Mouse (Mus musculus) liver, adult 2 months (tissue): ENCODE measurements around the gene Lrrc59. TPM values are rescaled to one million over a fixed set of nuclear protein-coding genes. Genes with fewer than 3 reads are reported as not detected.

Experiments
- DNase-seq: peaks from one replicate; pipeline ENCODE4 v3.0.0-alpha.2; 2011; ENCODE audit warnings: low read depth, low spot score; ENCODE audit errors: extremely low read depth
- H3K27ac ChIP-seq: fragments of 200-500 bp; replicated peaks from 2 replicates; pipeline ENCODE4 v1.5.1; 2012; ENCODE audit warnings: low read depth, mild to moderate bottlenecking, control low read depth, inconsistent platforms, low read length; ENCODE audit not compliant: insufficient read depth
- H3K27me3 ChIP-seq: fragments of 200-500 bp; 2 replicates; pipeline ENCODE4 v1.6.1; 2012; ENCODE audit warnings: mild to moderate bottlenecking, moderate library complexity, low read length, inconsistent platforms; ENCODE audit not compliant: control insufficient read depth, insufficient read depth
- H3K36me3 ChIP-seq: fragments of 200-500 bp; 2 replicates; pipeline ENCODE4 v1.6.1; 2012; ENCODE audit warnings: low read length, inconsistent platforms; ENCODE audit not compliant: control insufficient read depth, insufficient read depth
- H3K4me1 ChIP-seq: fragments of 200-500 bp; 2 replicates; pipeline ENCODE4 v1.6.1; 2011; ENCODE audit warnings: low read length; ENCODE audit not compliant: control insufficient read depth, insufficient read depth
- H3K4me3 ChIP-seq: fragments of 200-500 bp; 2 replicates; pipeline ENCODE4 v1.5.1; 2011; ENCODE audit warnings: low read depth, mild to moderate bottlenecking, control low read depth, low read length, moderate library complexity; ENCODE audit not compliant: insufficient read depth
- H3K79me2 ChIP-seq: fragments of 200-500 bp; 2 replicates; pipeline ENCODE4 v1.6.1; 2012; ENCODE audit warnings: inconsistent platforms, mild to moderate bottlenecking, low read length, moderate library complexity; ENCODE audit not compliant: control insufficient read depth, insufficient read depth
- H3K9ac ChIP-seq: fragments of 200-500 bp; 2 replicates; pipeline ENCODE4 v1.6.1; 2012; ENCODE audit warnings: low read depth, mild to moderate bottlenecking, control low read depth, inconsistent platforms, low read length
- CTCF ChIP-seq: fragments of 200-500 bp; IDR thresholded peaks from 2 replicates; pipeline ENCODE4 v1.5.1; 2011; ENCODE audit warnings: low read depth, low read length, control low read depth
- POLR2A ChIP-seq: fragments of 200-500 bp; IDR thresholded peaks from 2 replicates; pipeline ENCODE4 v1.6.1; 2011; ENCODE audit warnings: low read length, control low read depth; ENCODE audit not compliant: insufficient read depth; ENCODE audit errors: extremely low read depth
- WGBS: fragments of 180-500 bp; shearing (Covaris S2); methylation state at CpG from one replicate; pipeline ENCODE4 v1.1.7; 2018; 5-methylcytosine and 5-hydroxymethylcytosine counted together
- polyA plus RNA-seq: library from polyadenylated mRNA; depleted of rRNA; stranded (reverse); fragments of >200 nt; gene quantifications from 2 replicates; pipeline ENCODE4 v1.2.3, GENCODE M21; 2012
- total RNA-seq: library from RNA; depleted of rRNA; stranded (reverse); fragments of >200 nt; gene quantifications from 2 replicates; pipeline ENCODE4 v1.2.3, GENCODE M21; 2014

Gene Lrrc59
- total and polyA plus RNA-seq, 2 experiments = 40.6 to 41.2 TPM

DNA sequence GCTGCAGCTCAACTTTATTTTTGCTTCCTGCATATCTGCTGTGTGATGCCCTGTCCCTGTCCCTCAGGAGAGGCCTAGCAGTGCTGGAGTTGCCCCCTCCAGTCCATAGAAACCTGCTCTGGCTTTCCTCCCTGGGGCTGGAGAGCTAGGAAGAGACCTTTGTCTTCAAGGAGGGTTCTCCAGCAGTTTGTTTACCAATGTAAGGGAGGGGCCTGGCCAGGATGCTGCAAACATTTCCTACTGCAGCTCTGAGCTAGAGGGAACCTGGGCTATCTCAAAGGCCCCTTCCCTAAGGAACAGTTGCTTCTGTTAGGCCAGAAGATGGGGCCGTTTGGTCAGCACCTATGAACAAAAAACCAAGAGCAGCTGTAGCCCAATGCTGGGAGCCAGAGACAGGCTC is 31.8 kb downstream of the Lrrc59 start:
- no peak for TF ChIP-seq POLR2A
- TF ChIP-seq CTCF = no peak
- Histone ChIP-seq H3K27me3 (no peaks in the 10 kb centered on the region), H3K27ac (0 out of 2 replicates have a peak overlapping the region, but pooled peaks have one; percentile 1), H3K4me3 (no peak overlapping the region), H3K9ac (no peak overlapping the region), H3K36me3 (peaks cover 4% of the 10 kb centered on the region; the same call in 1 of the 2 replicates), H3K4me1 (peaks cover 15% of the 10 kb centered on the region), H3K79me2 (no peaks in the 10 kb centered on the region)
- DNase-seq = peak; percentile 71
- 46% methylated on average over 1 of the region's 1 CpGs for WGBS

DNA sequence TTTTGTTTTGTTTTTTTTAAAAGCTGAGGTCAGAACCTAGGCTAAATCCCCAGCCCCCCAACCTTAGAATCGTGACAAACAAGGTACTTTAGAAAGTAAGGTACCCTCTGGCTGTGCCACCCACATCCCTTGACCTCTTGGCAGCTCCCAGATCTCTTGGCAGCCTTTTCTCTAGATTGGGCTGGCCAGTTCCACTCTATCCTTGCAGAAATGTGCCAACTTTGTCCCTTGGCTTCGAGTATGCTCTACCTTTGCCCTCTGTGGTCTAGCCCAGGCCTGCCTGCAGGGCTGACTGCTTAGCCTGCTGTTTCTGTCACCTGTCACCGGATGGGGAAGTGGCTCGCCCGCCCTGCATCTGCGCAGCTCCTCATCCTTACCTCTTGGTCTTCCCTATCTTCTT is 35.7 kb downstream of the Lrrc59 start:
- no peak overlapping the region for H3K9ac ChIP-seq
- no peaks in the 10 kb centered on the region for H3K79me2 ChIP-seq
- no peak overlapping the region for H3K4me3 ChIP-seq
- peak overlapping the region; percentile 41 for H3K27ac ChIP-seq
- H3K27me3 ChIP-seq = no peaks in the 10 kb centered on the region
- 28% methylated on average over 6 of the region's 6 CpGs for WGBS
- H3K36me3 ChIP-seq = no peaks in the 10 kb centered on the region; the same call in 1 of the 2 replicates
- TF ChIP-seq POLR2A (no peak), CTCF (no peak)
- peak; percentile 96 for DNase-seq
- peaks cover 15% of the 10 kb centered on the region for H3K4me1 ChIP-seq

DNA sequence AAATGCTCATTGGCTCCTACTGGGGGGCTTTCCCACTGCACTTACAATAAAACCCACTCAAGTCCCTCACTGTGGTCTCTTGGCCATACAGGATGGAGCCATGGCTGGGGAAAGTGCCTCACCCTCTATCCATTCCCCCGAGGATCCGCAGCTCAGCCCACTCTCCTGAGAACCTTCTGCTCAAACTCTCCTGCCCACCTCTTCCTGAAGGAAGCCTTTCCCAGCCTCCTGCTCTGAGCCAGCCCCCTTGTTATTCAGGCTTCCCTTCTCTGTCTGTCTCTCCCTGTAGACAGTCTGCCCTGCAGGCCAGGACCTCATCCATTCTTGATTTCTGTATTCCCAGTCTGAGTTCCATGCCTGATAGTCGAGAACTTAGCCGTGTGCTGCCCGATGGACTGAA is 45.4 kb downstream of the Lrrc59 start:
- WGBS = 90% methylated on average over 5 of the region's 5 CpGs
- DNase-seq = no peak

DNA sequence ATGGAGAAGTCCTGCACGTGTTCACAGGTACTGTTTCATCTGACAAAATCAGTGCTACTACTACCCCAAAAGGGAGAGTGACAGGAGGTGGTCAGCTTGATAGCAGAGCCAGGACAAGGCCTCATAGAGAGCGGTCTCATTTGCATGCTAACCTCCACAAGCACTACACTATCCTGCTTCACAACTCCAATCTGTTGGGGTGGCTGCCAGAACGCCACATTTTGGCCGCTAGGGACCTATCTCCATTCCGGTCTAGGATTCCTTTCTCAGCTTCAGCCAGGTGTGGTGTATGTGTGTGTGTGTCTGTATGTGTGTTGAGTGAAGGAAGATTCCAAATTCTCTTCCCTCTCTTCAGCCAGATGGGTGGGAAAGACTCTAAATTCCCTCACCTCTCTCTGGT is 45.9 kb downstream of the Lrrc59 start:
- WGBS = 74% methylated on average over 5 of the region's 5 CpGs
- Histone ChIP-seq H3K4me3 (no peak overlapping the region), H3K9ac (no peak overlapping the region), H3K27ac (no peak overlapping the region), H3K4me1 (peaks cover 7% of the 10 kb centered on the region), H3K27me3 (no peaks in the 10 kb centered on the region), H3K36me3 (no peaks in the 10 kb centered on the region), H3K79me2 (peaks cover 13% of the 10 kb centered on the region; the same call in 1 of the 2 replicates)
- TF ChIP-seq POLR2A (no peak), CTCF (no peak)
- DNase-seq = peak; percentile 22

More for the DNA sequence above, 45.4 kb downstream of the Lrrc59 start:
- Histone ChIP-seq H3K27ac (no peak overlapping the region), H3K4me3 (no peak overlapping the region), H3K79me2 (peaks cover 13% of the 10 kb centered on the region; the same call in 1 of the 2 replicates), H3K4me1 (peaks cover 7% of the 10 kb centered on the region), H3K27me3 (no peaks in the 10 kb centered on the region), H3K36me3 (no peaks in the 10 kb centered on the region), H3K9ac (no peak overlapping the region)
- TF ChIP-seq CTCF = no peak
- no peak for TF ChIP-seq POLR2A

DNA sequence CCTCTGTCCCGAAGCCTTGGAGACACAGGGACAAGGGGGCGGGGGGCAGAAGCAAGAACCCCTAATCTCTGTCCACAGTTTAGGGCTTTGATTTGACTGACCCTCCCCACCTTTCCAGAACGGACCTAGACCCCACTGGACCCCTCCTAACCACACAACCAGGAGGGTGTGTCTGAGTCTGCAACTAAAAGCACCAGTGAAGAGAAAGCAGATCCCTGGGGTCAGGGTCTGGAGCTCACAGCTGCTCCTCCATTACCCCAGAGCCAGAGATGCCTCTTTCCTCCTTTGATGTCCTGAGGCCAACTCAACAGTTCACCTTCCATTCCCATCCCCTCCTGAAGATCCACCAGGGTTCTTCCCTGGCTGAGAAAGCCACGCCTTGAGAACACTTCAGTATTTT is 46.7 kb downstream of the Lrrc59 start:
- H3K9ac ChIP-seq = peak overlapping the region; percentile 97
- no peaks in the 10 kb centered on the region for H3K27me3 ChIP-seq
- TF ChIP-seq POLR2A = no peak
- TF ChIP-seq CTCF = no peak
- peaks cover 7% of the 10 kb centered on the region for H3K4me1 ChIP-seq
- H3K27ac ChIP-seq = no peak overlapping the region
- WGBS = 59% methylated on average over 4 of the region's 4 CpGs
- H3K79me2 ChIP-seq = peaks cover 13% of the 10 kb centered on the region; the same call in 1 of the 2 replicates
- no peaks in the 10 kb centered on the region for H3K36me3 ChIP-seq
- peak overlapping the region; percentile 93 for H3K4me3 ChIP-seq
- DNase-seq = no peak

DNA sequence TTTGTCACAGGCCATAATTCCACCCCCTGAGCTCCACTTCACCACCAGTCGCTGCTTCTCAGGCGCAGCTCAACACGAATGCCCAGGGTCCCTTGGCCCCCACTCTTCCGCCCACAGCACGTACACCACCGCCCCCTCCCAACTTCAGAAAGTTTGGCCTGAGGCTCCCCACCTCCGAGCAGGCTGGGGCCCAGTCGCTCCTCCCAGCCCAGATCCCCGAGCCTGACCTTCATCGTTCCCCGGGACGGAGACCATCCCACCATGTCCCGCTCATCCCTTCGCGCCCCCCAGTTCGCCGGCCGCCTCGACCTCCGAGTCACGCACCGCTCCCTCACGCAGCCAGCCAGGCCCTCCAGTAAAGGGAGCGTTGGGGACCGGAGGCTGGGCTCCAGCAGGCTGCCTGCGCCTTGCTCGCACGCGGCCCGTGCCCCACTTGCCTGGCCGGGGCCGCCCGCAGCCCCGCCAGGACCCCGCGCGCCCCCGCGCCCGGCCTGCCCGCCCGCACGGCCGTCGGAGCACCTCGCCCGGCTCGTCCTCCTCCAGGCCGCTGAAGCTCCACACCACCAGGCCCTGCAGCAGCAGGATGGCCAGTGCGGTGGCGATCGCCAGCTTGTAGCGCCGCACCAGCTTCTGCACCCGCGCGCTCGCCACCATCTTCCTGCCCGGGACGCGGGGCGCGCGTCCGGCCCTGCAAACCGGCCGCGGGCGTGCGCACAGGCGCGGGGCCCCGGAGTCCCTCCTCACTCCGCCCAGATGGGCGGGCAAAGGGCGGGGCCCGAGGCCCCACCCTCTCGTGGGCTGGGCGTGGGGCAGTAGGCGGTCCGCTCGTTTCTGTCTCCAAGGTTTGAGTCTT is 47.4 kb downstream of the Lrrc59 start, which contains the start of gene Xylt2:
Xylt2 (minus strand) TSS at position 762 of the 853 bp plus-strand sequence.
- peak within 1 kb of the TSS; percentile 93 for H3K4me3 ChIP-seq
- H3K79me2 ChIP-seq = peaks cover 13% of the 10 kb centered on the region; the same call in 1 of the 2 replicates
- H3K36me3 ChIP-seq = no peaks in the 10 kb centered on the region
- peak; percentile 58 for DNase-seq
- WGBS = under 1% methylated on average over 79 of the region's 82 CpGs
- peaks cover 7% of the 10 kb centered on the region for H3K4me1 ChIP-seq
- H3K27me3 ChIP-seq = no peaks in the 10 kb centered on the region
- H3K27ac ChIP-seq = peak within 1 kb of the TSS; percentile 30
- TF ChIP-seq POLR2A = peak; percentile 82; the same call in 1 of the 2 replicates
- TF ChIP-seq CTCF = no peak
- peak within 1 kb of the TSS; percentile 97 for H3K9ac ChIP-seq
